Mouse (Mus musculus) G1E (cell line): ENCODE data around the gene Fkbp5. TPM values are rescaled to one million over a fixed set of nuclear protein-coding genes. Genes with fewer than 3 reads are reported as not detected.
"Not testable (repeated sequence)": the region's sequence is repeated elsewhere in the genome, so short reads cannot be mapped to it uniquely, and the experiment has no call there.

Source experiments
- ATAC-seq: 2 replicates; pipeline ENCODE4 v1.8.0; 2016; ENCODE audit warnings: mild to moderate bottlenecking; ENCODE audit not compliant: insufficient number of reproducible peaks, poor library complexity, low FRiP score, severe bottlenecking; ENCODE audit errors: extremely low read depth
- DNase-seq: peaks from one replicate; pipeline ENCODE4 v3.0.0; 2012; ENCODE audit warnings: low spot score
- H3K27me3 ChIP-seq: 2 replicates; pipeline ENCODE4 v1.6.1; 2012; ENCODE audit warnings: mild to moderate bottlenecking, low read length, inconsistent platforms; ENCODE audit not compliant: insufficient read depth
- H3K36me3 ChIP-seq: replicated peaks from 2 replicates; pipeline ENCODE3; 2012; ENCODE audit warnings: mild to moderate bottlenecking, inconsistent platforms
- H3K4me1 ChIP-seq: 2 replicates; pipeline ENCODE4 v1.6.1; 2012; ENCODE audit warnings: low read depth, low read length, inconsistent platforms, mixed read lengths; ENCODE audit not compliant: insufficient read depth
- H3K4me3 ChIP-seq: 2 replicates; pipeline ENCODE4 v1.5.1; 2012; ENCODE audit warnings: low read depth, mild to moderate bottlenecking, inconsistent platforms, low read length, moderate library complexity, mixed read lengths
- H3K9me3 ChIP-seq: replicated peaks from 2 replicates; pipeline ENCODE4 v1.6.1; 2012; ENCODE audit warnings: inconsistent platforms
- CTCF ChIP-seq: IDR thresholded peaks from 2 replicates; pipeline ENCODE4 v1.5.1; 2012; ENCODE audit warnings: low read depth, low read length, inconsistent platforms, mixed read lengths
- GATA1 ChIP-seq: IDR thresholded peaks from 2 replicates; pipeline ENCODE4 v1.6.1; 2012; ENCODE audit warnings: borderline replicate concordance, low read length, inconsistent platforms, mixed read lengths
- GATA2 ChIP-seq: IDR thresholded peaks from 2 replicates; pipeline ENCODE4 v1.6.1; 2012; ENCODE audit warnings: low read depth, low read length, inconsistent platforms, borderline replicate concordance
- POLR2AphosphoS5 ChIP-seq: IDR thresholded peaks from 2 replicates; pipeline ENCODE4 v1.6.1; 2012; ENCODE audit warnings: low read depth, low read length, inconsistent platforms; ENCODE audit not compliant: insufficient replicate concordance
- TAL1 ChIP-seq: conservative IDR thresholded peaks from 2 replicates; pipeline ENCODE4 v1.6.1; 2012; ENCODE audit warnings: low read depth, low read length, inconsistent platforms, mixed read lengths
- polyA plus RNA-seq: library from polyadenylated mRNA; stranded (reverse); fragments of >175 nt; gene quantifications from 2 replicates; pipeline ENCODE4 v1.2.3, GENCODE M21; 2012
- total RNA-seq, 2 experiments: library from RNA; stranded (forward) in 1 of 2; stranded (reverse) in 1 of 2; fragments of 200-1000 nt in 1 of 2; fragments of >200 nt in 1 of 2; fragmentation: Nextera tagmentation in 1 of 2; gene quantifications; 2 replicates each; pipeline ENCODE4 v1.2.3; 2014 to 2017

Gene Fkbp5
- total and polyA plus RNA-seq, 3 experiments = 11.7 to 36.6 (median 18.5) TPM

- Histone ChIP-seq H3K9me3 (no peaks in the 10 kb centered on the region), H3K27me3 (no peaks in the 10 kb centered on the region), H3K4me1 (peaks cover 7% of the 10 kb centered on the region), H3K4me3 (no peak overlapping the region), H3K36me3 (peaks cover 79% of the 10 kb centered on the region)
- no peak for TF ChIP-seq TAL1
- TF ChIP-seq POLR2AphosphoS5 = no peak
- no peak for TF ChIP-seq CTCF
- TF ChIP-seq GATA1 = no peak
- TF ChIP-seq GATA2 = no peak
- ATAC-seq (no peak), DNase-seq (no peak)
These were observed 105.9 kb downstream of the Fkbp5 start for GRCm38 (mm10) chr17:28411381-28411960.

DNA sequence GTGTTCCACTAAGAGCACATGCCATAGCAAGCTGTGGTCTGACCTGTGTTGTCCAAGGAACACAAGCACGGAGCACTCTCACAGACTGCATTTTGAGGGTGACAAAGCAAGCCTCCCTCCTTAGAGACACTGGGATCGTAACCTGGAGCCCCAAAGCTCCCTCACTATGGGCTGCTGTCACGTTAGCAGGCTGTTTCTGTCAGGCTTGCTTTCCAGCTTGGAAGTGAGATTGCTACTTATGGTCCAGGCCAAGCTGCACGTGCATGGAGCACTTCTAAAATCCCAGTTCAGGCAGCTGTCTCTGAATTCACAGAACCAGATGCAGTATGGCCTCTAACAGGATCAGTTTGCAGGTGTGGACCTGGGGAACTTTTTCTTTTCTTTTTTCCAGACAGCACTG is 106.6 kb downstream of the Fkbp5 start:
- no peaks in the 10 kb centered on the region for H3K27me3 ChIP-seq
- no peak for DNase-seq
- ATAC-seq = no peak
- no peaks in the 10 kb centered on the region for H3K9me3 ChIP-seq
- TF ChIP-seq CTCF (no peak), TAL1 (no peak), POLR2AphosphoS5 (no peak), GATA1 (no peak), GATA2 (no peak)
- peaks cover 80% of the 10 kb centered on the region for H3K36me3 ChIP-seq
- peaks cover 7% of the 10 kb centered on the region for H3K4me1 ChIP-seq
- no peak overlapping the region for H3K4me3 ChIP-seq

- ATAC-seq (no peak), DNase-seq (no peak)
- Histone ChIP-seq H3K4me1 (peaks cover 7% of the 10 kb centered on the region), H3K27me3 (no peaks in the 10 kb centered on the region), H3K36me3 (peaks cover 70% of the 10 kb centered on the region), H3K4me3 (no peak overlapping the region), H3K9me3 (no peaks in the 10 kb centered on the region)
- TF ChIP-seq GATA1 (no peak), TAL1 (no peak), GATA2 (no peak), CTCF (no peak), POLR2AphosphoS5 (no peak)
These were observed 108.9 kb downstream of the Fkbp5 start for GRCm38 (mm10) chr17:28408251-28408918.

GRCm38 (mm10) chr17:28407418-28408250 is 109.7 kb downstream of the Fkbp5 start:
- peak; percentile 54 for DNase-seq
- Histone ChIP-seq H3K9me3 (no peaks in the 10 kb centered on the region), H3K36me3 (peaks cover 67% of the 10 kb centered on the region), H3K4me1 (peaks cover 7% of the 10 kb centered on the region), H3K4me3 (no peak overlapping the region), H3K27me3 (no peaks in the 10 kb centered on the region)
- TF ChIP-seq CTCF (peak; percentile 58), GATA1 (no peak)
- peak; percentile 40; the same call in 1 of the 2 replicates for ATAC-seq

DNA sequence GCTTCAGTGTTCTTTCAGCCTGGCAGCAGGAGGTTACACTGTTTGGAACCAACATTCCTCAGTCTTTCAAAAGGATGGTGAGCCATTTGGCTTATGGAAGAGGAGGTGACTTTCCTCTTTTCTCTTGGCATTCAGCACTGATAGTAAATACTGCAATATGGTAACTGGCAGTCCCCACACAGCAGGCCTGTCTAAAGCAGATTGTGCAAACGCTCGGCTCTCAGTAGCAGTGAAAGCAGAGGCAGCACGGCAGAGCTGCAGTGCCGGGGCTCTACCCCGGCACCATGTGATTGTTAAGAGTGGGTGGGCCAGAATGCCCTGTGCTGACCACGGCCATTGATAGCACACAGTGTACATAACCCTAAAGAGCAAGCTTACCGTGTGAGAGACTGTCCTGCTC is 110.9 kb downstream of the Fkbp5 start:
- Histone ChIP-seq H3K27me3 (no peaks in the 10 kb centered on the region), H3K9me3 (no peaks in the 10 kb centered on the region), H3K36me3 (peaks cover 63% of the 10 kb centered on the region), H3K4me1 (peaks cover 7% of the 10 kb centered on the region), H3K4me3 (no peak overlapping the region)
- ATAC-seq (no peak), DNase-seq (no peak)
- no peak for TF ChIP-seq GATA1
- TF ChIP-seq GATA2 = no peak
- no peak for TF ChIP-seq TAL1
- no peak for TF ChIP-seq POLR2AphosphoS5
- TF ChIP-seq CTCF = no peak

- peaks cover 63% of the 10 kb centered on the region for H3K36me3 ChIP-seq
- not testable (repeated sequence) for H3K9me3 ChIP-seq, H3K4me1 ChIP-seq, ATAC-seq, H3K27me3 ChIP-seq, DNase-seq, H3K4me3 ChIP-seq
These were observed 112.6 kb downstream of the Fkbp5 start for GRCm38 (mm10) chr17:28404745-28405144.
